Mouse (Mus musculus): ENCODE results near the gene Nubpl. TPM values are rescaled to one million over a fixed set of nuclear protein-coding genes. Genes with fewer than 3 reads are reported as not detected.

The Nubpl gene
- total RNA-seq, 1 experiment from 2014 or later = 14.7 TPM

DNA sequence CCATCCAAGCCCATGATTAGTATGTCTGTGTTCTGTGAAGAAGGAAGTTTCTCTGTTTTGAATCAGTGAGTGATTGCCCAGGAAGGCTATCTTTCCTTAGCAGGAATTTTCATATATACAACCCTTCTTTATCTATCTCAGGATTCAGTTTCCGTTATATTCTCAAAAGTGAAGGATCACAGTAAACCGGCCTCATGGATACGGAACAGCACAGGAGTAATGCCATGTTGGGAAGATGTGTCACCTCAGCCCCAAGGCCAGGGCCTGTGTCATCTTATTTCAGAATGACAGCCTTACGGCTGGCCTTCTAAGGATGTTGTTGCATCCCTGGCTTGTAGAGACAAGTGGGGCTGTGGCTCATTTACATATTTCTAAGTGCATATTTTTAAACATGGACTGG is 231.0 kb downstream of the Nubpl start:
- DNase-seq = peak; percentile 35

- DNase-seq = no peak
Measured at GRCm38 (mm10) chr12:52335142-52335765, 237.7 kb downstream of the Nubpl start.

GRCm38 (mm10) chr12:52338136-52338753 is 240.7 kb downstream of the Nubpl start:
- DNase-seq = peak; percentile 19

DNA sequence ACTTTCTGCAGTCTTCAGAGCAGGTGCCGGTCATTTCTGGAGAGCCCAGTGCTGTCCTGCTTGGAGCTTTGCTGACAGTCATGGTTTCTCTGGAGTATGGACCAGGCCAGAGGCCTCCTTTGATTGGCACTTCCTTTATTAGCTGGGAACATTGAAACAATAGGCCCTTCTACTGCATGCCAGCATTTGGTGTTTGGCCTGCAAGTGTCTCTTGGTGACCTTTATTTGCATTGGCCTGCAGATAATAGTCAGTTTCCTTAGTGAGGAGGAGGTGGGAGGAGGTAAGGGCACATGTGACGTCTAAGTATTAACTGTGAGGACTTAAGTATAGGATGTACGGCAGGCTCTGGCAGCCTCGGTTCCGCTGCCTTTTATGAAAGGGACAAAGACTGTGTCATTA is 249.1 kb downstream of the Nubpl start:
- no peak for DNase-seq

GRCm38 (mm10) chr12:52350276-52350675 is 252.7 kb downstream of the Nubpl start:
- no peak for DNase-seq

GRCm38 (mm10) chr12:52359484-52359883 is 261.9 kb downstream of the Nubpl start:
- DNase-seq = no peak

DNA sequence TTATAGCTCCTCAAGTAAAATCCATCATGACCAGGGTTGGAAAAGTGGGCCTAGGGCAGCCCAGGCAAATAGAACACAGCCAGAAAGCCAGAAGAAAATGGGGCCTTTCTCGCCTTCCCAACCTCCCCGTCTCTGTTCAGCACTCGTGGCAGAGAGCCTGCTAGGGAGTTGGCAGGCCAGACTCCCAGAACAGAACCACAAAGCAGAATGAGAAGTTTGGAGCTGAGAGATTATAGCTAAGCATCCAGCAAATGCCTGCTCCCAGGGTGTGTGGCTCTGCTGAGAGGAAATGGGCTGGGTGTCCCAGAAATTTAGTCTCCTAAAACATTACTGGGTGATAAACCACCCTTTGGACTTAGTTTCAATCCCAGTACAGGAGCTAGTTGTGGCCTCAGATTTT is 262.6 kb downstream of the Nubpl start:
- no peak for DNase-seq

DNA sequence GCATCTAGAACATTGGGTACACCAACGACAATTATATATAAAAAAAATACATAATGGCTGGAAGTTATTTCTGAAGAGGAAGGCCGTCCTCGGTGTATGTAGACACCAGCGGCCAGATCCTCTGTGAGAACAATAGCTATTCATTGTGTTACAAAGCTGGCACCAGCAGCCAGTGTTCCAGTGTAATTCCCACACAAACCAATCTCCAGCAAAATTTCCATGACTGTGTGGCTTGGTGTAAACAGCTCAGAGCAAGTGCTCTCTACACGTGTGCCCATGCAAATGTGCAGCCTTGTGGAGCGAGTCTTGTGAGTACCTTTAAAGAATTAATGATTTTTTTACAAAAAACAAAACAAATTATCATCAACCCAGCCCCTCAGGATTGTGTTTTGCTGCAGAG is 263.7 kb downstream of the Nubpl start:
- no peak for DNase-seq

Other genes with a start within 250 kb of the Nubpl start
- 16.7 and 18.0 TPM in 2 replicates for gene Heatr5a, start 126.4 kb upstream of the Nubpl start, total RNA-seq (2021)
- gene Dtd2, start 91.2 kb upstream of the Nubpl start, total RNA-seq (2021) = 16.5 and 18.4 TPM in 2 replicates
- not detected in 2 replicates for gene Gpr33, start 69.7 kb upstream of the Nubpl start, total RNA-seq (2021)

Measured in adrenal gland, postnatal 14 days (tissue).